Mouse (Mus musculus) megakaryocyte, embryonic 14.5 days (primary cell): ENCODE measurements at regions not wholly inside any gene's neighbourhood (a gene's known extent, or its start where the extent isn't known, plus 50 kb on each side); places are given as distances from the start of the nearest gene placed in this dataset.

ENCODE experiments used
- FLI1 ChIP-seq: IDR thresholded peaks from 2 replicates; pipeline ENCODE4 v1.6.1; 2012; ENCODE audit warnings: low read length, inconsistent platforms, mixed read lengths
- GATA1 ChIP-seq: IDR thresholded peaks from 3 replicates; pipeline ENCODE4 v1.6.1; 2012; ENCODE audit warnings: mixed read lengths, low read length, inconsistent platforms, borderline replicate concordance

GRCm38 (mm10) chr15:62465026-62465839 is 1379.7 kb downstream of the Gsdmc2 start:
- TF ChIP-seq GATA1, result no peak
- no peak for TF ChIP-seq FLI1
